Mouse (Mus musculus) kidney, embryonic 16.5 days (tissue): ENCODE data around the gene Apoh. TPM values are rescaled to one million over a fixed set of nuclear protein-coding genes. Genes with fewer than 3 reads are reported as not detected.

ENCODE experiments used
- ATAC-seq: fragments of 200-750 bp; cut with Nextera tagmentation; 2 replicates; pipeline ENCODE4 v1.8.0; 2017; ENCODE audit warnings: moderate TSS enrichment; ENCODE audit not compliant: low FRiP score, low TSS enrichment
- H3K27ac ChIP-seq: fragments of 300-500 bp; sonication (generic); 2 replicates; pipeline ENCODE4 v1.5.1; 2014; ENCODE audit warnings: low read length
- H3K27me3 ChIP-seq: fragments of 300-500 bp; sonication (generic); 2 replicates; pipeline ENCODE4 v1.6.1; 2014; ENCODE audit warnings: low read length, control low read depth, mixed read lengths; ENCODE audit not compliant: insufficient read depth
- H3K36me3 ChIP-seq: fragments of 300-500 bp; sonication (generic); 2 replicates; pipeline ENCODE4 v1.6.1; 2014; ENCODE audit warnings: low read length, control low read depth, mixed read lengths; ENCODE audit not compliant: insufficient read depth
- H3K4me1 ChIP-seq: fragments of 300-500 bp; sonication (generic); 2 replicates; pipeline ENCODE4 v1.6.1; 2014; ENCODE audit warnings: low read length, control low read depth, mixed read lengths; ENCODE audit not compliant: insufficient read depth
- H3K4me2 ChIP-seq: fragments of 300-500 bp; sonication (generic); replicated peaks from 2 replicates; pipeline ENCODE4 v1.6.1; 2014; ENCODE audit warnings: low read depth, low read length
- H3K4me3 ChIP-seq: fragments of 300-500 bp; sonication (generic); 2 replicates; pipeline ENCODE4 v1.5.1; 2014; ENCODE audit warnings: mild to moderate bottlenecking, low read length
- H3K9ac ChIP-seq: fragments of 300-500 bp; sonication (generic); replicated peaks from 2 replicates; pipeline ENCODE4 v1.6.1; 2014; ENCODE audit warnings: low read length
- H3K9me3 ChIP-seq: fragments of 300-500 bp; sonication (generic); 2 replicates; pipeline ENCODE4 v1.6.1; 2016; ENCODE audit warnings: low read length, control low read depth
- WGBS: fragments of 180-500 bp; shearing (Covaris S2); extraction: QIAGEN DNeasy Blood & Tissue Kit; methylation state at CpG from one replicate; pipeline ENCODE4 v1.1.7; 2014; 5-methylcytosine and 5-hydroxymethylcytosine counted together
- polyA plus RNA-seq: library from polyadenylated mRNA; unstranded; fragments of >200 nt; fragmentation: Nextera tagmentation; extraction: Ambion mirVana; gene quantifications from 2 replicates; pipeline ENCODE4 v1.2.1, GENCODE M21; 2015

Gene Apoh
- polyA plus RNA-seq, 1 experiment from 2014 or later: 2.4 TPM

DNA sequence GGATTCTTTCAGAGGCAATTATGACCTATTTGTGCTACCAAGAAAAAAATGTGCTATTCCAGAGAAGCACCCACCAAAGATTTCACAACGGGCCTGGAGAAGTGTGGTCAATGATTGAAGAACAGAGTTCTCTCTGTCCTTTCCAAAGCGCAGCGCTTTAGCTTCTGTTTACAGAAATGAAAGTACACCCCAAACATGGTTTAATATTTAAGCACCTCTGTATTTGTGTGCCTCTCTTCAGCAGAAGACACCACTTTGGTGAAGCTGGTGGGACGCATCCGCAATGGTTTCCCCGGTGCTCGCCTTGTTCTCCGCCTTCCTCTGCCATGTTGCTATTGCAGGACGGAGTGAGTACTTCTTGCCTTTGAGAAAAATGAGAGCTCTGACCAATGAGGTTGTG is 51.9 kb downstream of the Apoh start:
- no peak overlapping the region for H3K27ac ChIP-seq
- ATAC-seq: no peak
- no peak overlapping the region for H3K4me2 ChIP-seq
- H3K4me3 ChIP-seq: no peak overlapping the region
- H3K9ac ChIP-seq: no peak overlapping the region
- 89% methylated on average over 9 of the region's 9 CpGs for WGBS
- no peaks in the 10 kb centered on the region for H3K27me3 ChIP-seq
- no peaks in the 10 kb centered on the region for H3K9me3 ChIP-seq
- H3K36me3 ChIP-seq: no peaks in the 10 kb centered on the region
- no peaks in the 10 kb centered on the region for H3K4me1 ChIP-seq

GRCm38 (mm10) chr11:108396076-108396829 is 53.1 kb downstream of the Apoh start:
- H3K9ac ChIP-seq: no peak overlapping the region
- no peaks in the 10 kb centered on the region for H3K36me3 ChIP-seq
- no peak for ATAC-seq
- 79% methylated on average over 7 of the region's 7 CpGs for WGBS
- H3K4me2 ChIP-seq: no peak overlapping the region
- H3K27me3 ChIP-seq: no peaks in the 10 kb centered on the region
- no peak overlapping the region for H3K4me3 ChIP-seq
- H3K4me1 ChIP-seq: no peaks in the 10 kb centered on the region
- no peaks in the 10 kb centered on the region for H3K9me3 ChIP-seq
- H3K27ac ChIP-seq: no peak overlapping the region

GRCm38 (mm10) chr11:108409876-108410644 is 66.9 kb downstream of the Apoh start:
- Histone ChIP-seq H3K9ac (no peak overlapping the region), H3K9me3 (no peaks in the 10 kb centered on the region), H3K27ac (no peak overlapping the region), H3K27me3 (no peaks in the 10 kb centered on the region), H3K4me1 (no peaks in the 10 kb centered on the region), H3K36me3 (no peaks in the 10 kb centered on the region), H3K4me3 (no peak overlapping the region), H3K4me2 (no peak overlapping the region)
- 81% methylated on average over 7 of the region's 9 CpGs for WGBS
- ATAC-seq: no peak

DNA sequence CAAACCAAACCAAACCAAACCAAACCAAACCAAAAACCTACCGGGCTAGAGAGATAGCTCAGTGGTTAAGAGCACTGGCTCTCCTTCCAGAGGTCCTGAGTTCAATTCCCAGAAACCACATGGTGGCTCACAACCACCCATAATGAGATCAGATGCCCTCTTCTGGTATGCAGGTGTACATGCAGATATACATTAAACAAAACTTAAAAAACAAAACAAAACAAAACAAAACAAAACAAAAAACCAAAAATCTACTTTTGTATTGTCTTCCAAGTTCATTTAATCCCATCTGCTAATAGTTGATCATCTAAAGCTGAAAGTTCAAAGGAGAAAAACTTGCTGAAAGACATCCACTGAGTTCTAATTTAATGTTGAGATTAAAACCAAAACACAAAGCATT is 73.2 kb downstream of the Apoh start:
- Histone ChIP-seq H3K4me3 (no peak overlapping the region), H3K36me3 (no peaks in the 10 kb centered on the region), H3K9ac (no peak overlapping the region), H3K27me3 (no peaks in the 10 kb centered on the region), H3K4me2 (no peak overlapping the region), H3K9me3 (no peaks in the 10 kb centered on the region), H3K4me1 (no peaks in the 10 kb centered on the region), H3K27ac (no peak overlapping the region)
- no peak for ATAC-seq
- 89% methylated on average over 1 of the region's 1 CpGs for WGBS

DNA sequence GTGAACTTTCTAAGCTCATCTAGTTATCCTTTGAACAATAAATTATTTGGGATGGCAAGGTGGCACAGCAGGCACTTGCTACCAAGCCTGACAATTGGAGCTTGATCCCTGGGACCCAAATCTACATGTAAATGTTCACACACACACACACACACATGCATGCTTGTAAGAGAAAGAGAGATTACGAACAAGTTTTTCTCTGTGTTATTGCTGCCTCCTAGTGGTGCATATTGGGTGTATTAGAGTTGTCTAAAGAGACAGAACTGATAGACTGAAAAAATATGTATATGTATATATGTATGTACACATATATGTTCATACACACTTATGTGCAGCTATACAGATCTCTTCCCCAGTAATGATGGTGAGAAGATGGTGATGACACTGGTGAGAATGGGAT is 75.4 kb downstream of the Apoh start:
- Histone ChIP-seq H3K36me3 (no peaks in the 10 kb centered on the region), H3K4me1 (no peaks in the 10 kb centered on the region), H3K4me2 (no peak overlapping the region), H3K27me3 (no peaks in the 10 kb centered on the region), H3K9ac (no peak overlapping the region), H3K4me3 (no peak overlapping the region), H3K27ac (no peak overlapping the region), H3K9me3 (no peaks in the 10 kb centered on the region)
- ATAC-seq: no peak
- 35% methylated on average over 1 of the region's 1 CpGs for WGBS

GRCm38 (mm10) chr11:108419242-108419641 is 76.1 kb downstream of the Apoh start:
- H3K27ac ChIP-seq: no peak overlapping the region
- WGBS: 93% methylated on average over 6 of the region's 6 CpGs
- no peak overlapping the region for H3K4me3 ChIP-seq
- no peaks in the 10 kb centered on the region for H3K36me3 ChIP-seq
- H3K4me2 ChIP-seq: no peak overlapping the region
- no peaks in the 10 kb centered on the region for H3K9me3 ChIP-seq
- no peaks in the 10 kb centered on the region for H3K27me3 ChIP-seq
- peaks cover 3% of the 10 kb centered on the region; the same call in 1 of the 2 replicates for H3K4me1 ChIP-seq
- ATAC-seq: no peak
- H3K9ac ChIP-seq: no peak overlapping the region

DNA sequence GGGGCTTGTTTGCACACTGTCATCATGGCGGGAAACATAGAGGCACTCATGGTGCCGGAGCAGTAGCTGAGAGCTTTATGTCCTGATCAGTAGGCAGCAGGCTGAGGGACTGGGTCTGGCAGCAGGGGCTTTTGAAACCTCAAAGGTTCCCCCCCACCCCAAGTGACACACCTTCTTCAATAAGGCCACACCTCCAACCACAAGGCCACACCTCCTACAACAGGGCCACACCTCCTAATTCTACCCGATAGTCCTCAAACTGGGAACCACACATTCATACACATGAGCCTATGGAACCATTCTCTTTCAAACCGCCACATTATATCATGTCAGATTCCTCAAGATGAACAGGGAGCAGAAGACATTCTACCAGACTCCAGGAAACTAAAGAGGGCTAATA is 77.6 kb downstream of the Apoh start:
- no peak for ATAC-seq
- Histone ChIP-seq H3K27ac (no peak overlapping the region), H3K36me3 (no peaks in the 10 kb centered on the region), H3K4me1 (peaks cover 7% of the 10 kb centered on the region; the same call in 1 of the 2 replicates), H3K4me3 (no peak overlapping the region), H3K9me3 (no peaks in the 10 kb centered on the region), H3K9ac (no peak overlapping the region), H3K4me2 (no peak overlapping the region), H3K27me3 (no peaks in the 10 kb centered on the region)
- 74% methylated on average over 4 of the region's 4 CpGs for WGBS

- peaks cover 12% of the 10 kb centered on the region; the same call in 1 of the 2 replicates for H3K4me1 ChIP-seq
- H3K9ac ChIP-seq: no peak overlapping the region
- WGBS: 80% methylated on average over 7 of the region's 7 CpGs
- H3K27me3 ChIP-seq: no peaks in the 10 kb centered on the region
- no peak overlapping the region for H3K4me2 ChIP-seq
- no peak for ATAC-seq
- no peaks in the 10 kb centered on the region for H3K36me3 ChIP-seq
- H3K4me3 ChIP-seq: no peak overlapping the region
- no peaks in the 10 kb centered on the region for H3K9me3 ChIP-seq
- H3K27ac ChIP-seq: no peak overlapping the region
Measured at GRCm38 (mm10) chr11:108423221-108423620, 80.1 kb downstream of the Apoh start.

DNA sequence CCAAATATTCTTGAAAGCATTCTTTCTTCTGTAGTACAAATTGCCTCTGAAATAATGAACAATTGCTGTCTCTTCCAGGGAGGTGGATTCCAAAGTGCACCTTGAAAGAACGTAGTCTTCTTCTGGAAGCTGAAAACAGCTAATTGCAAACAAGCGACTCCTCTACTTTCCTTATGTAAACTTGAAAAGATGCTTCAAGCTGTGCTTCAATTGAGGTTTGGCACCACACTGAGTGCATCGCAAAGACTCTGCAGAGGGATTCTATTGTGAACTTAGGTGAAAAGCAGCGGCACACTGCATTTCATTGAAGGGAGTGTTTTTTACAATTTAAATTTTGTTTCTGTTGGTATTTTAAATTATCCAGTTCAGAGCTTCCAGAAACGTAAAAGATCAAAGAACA is 81.0 kb downstream of the Apoh start:
- Histone ChIP-seq H3K4me1 (peaks cover 12% of the 10 kb centered on the region; the same call in 1 of the 2 replicates), H3K27me3 (no peaks in the 10 kb centered on the region), H3K9me3 (no peaks in the 10 kb centered on the region), H3K4me3 (peak overlapping the region; percentile 84), H3K36me3 (no peaks in the 10 kb centered on the region), H3K4me2 (peak overlapping the region; percentile 75), H3K27ac (no peak overlapping the region), H3K9ac (0 out of 2 replicates have a peak overlapping the region, but pooled peaks have one; percentile 35)
- 15% methylated on average over 5 of the region's 5 CpGs for WGBS
- no peak for ATAC-seq
